Mouse (Mus musculus): ENCODE results near the gene Dis3. TPM values are rescaled to one million over a fixed set of nuclear protein-coding genes. Genes with fewer than 3 reads are reported as not detected.
"Not testable (repeated sequence)": the region's sequence is repeated elsewhere in the genome, so short reads cannot be mapped to it uniquely, and the experiment has no call there.

Gene Dis3
- polyA plus RNA-seq, 1 experiment from 2014 or later = 40.3 TPM

DNA sequence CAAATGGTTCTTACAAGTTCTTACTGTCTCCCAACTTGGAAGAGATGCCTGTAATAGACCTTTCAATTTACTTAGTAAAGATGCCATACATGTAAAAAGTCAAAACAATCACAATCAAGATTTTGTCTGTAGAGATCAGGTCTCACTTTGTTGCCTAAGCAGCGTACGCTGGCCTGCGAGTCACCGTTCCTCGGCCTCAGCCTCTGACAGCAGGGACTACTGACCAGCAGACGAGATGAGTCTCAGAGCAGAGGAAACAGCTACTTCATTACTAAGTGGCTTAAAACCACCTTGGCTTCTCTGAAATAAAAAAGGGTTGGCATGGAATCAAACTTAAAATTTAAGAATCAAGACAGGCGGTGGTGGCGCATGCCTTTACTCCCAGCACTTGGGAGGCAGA, 64.7 kb downstream of the Dis3 start:
- WGBS = 97% methylated on average over 8 of the region's 8 CpGs
- not testable (repeated sequence) for H3K4me1 ChIP-seq; H3K27ac ChIP-seq (replicated peaks); H3K27me3 ChIP-seq; H3K4me2 ChIP-seq (replicated peaks); H3K9ac ChIP-seq (replicated peaks); H3K9me3 ChIP-seq; ATAC-seq (ENCODE audit: low FRiP score, low read depth); H3K4me3 ChIP-seq
- H3K36me3 ChIP-seq = peaks cover 38% of the 10 kb centered on the region

DNA sequence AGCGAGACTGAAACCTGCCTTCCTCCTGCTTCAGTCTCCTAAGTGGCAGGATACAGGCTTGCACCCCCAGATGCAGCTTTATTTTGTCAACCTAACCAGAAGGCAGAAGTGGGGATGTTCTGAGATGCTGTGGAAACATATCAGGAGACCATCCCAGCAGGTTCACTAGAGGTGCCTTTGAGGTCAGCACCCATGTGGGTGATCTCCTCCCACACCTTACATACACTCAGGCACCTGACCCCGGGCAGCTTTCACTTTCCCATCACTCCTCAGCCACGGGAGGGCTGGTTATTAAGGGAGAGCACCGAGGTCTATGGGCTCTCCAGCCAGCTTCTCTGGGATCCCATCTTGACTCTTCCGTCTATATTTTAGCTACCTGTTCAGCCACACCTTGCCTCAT, 67.0 kb downstream of the Dis3 start:
- Histone ChIP-seq H3K9ac (replicated peaks) (no peak overlapping the region), H3K4me2 (replicated peaks) (no peak overlapping the region), H3K36me3 (peaks cover 24% of the 10 kb centered on the region), H3K4me3 (no peak overlapping the region), H3K27me3 (no peaks in the 10 kb centered on the region), H3K4me1 (no peaks in the 10 kb centered on the region), H3K9me3 (no peaks in the 10 kb centered on the region), H3K27ac (replicated peaks) (no peak overlapping the region)
- 83% methylated on average over 5 of the region's 5 CpGs for WGBS
- ATAC-seq (ENCODE audit: low FRiP score, low read depth) = no peak

DNA sequence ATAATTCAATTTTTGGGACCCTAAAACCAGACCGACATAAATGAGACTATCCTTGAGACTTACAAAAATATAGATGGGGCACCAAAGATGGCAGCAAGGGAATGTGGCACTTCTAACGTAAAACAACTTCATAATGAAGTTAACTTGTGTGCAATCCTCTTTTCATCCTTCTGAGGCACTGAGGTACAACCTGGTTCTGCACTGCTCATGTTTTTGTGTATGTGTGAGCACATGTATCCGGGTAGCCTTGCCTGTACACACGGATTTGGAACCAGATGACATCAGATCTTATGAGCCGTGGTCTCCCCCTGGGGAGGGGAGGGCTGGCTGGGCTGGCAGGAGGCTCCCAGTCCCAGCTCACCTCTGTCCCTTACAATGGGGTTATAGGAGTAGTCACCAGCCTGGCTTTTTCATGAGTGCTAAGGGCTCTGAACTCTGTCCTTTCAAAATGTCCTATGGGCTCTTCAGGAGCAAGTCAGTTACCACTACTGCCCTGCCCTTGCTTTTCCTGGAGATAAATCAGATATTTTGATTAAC, 68.2 kb downstream of the Dis3 start:
- WGBS = 84% methylated on average over 5 of the region's 5 CpGs
- Histone ChIP-seq H3K27ac (replicated peaks) (no peak overlapping the region), H3K9me3 (no peaks in the 10 kb centered on the region), H3K4me2 (replicated peaks) (no peak overlapping the region), H3K9ac (replicated peaks) (no peak overlapping the region), H3K36me3 (peaks cover 20% of the 10 kb centered on the region), H3K27me3 (no peaks in the 10 kb centered on the region), H3K4me1 (no peaks in the 10 kb centered on the region), H3K4me3 (no peak overlapping the region)
- peak; percentile 48; the same call in 1 of the 2 replicates for ATAC-seq (ENCODE audit: low FRiP score, low read depth)

DNA sequence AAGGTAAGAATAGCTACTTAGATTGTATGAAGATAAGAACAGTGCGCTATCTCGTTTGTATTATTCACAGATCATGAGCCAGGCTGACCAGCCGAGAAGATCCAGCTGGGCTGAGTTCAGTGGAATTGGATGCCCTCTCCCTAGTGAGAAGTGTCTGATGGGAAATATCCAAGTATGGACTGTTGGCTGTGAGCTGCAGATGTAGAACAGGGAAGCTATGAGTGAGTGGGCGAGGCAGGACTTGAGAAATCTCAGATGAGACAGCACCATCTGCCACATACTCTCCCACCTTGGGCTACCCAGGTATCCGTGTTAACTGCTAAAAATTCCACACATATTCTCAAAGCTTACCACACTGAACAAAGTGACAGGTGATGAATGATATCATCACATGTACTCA, 69.6 kb downstream of the Dis3 start:
- Histone ChIP-seq H3K4me1 (no peaks in the 10 kb centered on the region), H3K9ac (replicated peaks) (no peak overlapping the region), H3K4me3 (no peak overlapping the region), H3K36me3 (peaks cover 15% of the 10 kb centered on the region; the same call in 1 of the 2 replicates), H3K27me3 (no peaks in the 10 kb centered on the region), H3K4me2 (replicated peaks) (no peak overlapping the region), H3K9me3 (no peaks in the 10 kb centered on the region), H3K27ac (replicated peaks) (no peak overlapping the region)
- ATAC-seq (ENCODE audit: low FRiP score, low read depth) = no peak
- 77% methylated on average over 5 of the region's 5 CpGs for WGBS

Other genes starting within 250 kb of the Dis3 start
- 0.94 TPM in 1 of 2 replicates, not detected in the other for gene Rpl36a-ps1, start 105.5 kb downstream of the Dis3 start, polyA plus RNA-seq (2016; fragmentation: Nextera tagmentation; extraction: Ambion mirVana)
- 130 and 135 TPM in 2 replicates for gene Mzt1, start 53.6 kb downstream of the Dis3 start, polyA plus RNA-seq (2016; fragmentation: Nextera tagmentation; extraction: Ambion mirVana)
- gene Bora, start 53.5 kb downstream of the Dis3 start, polyA plus RNA-seq (2016; fragmentation: Nextera tagmentation; extraction: Ambion mirVana) = 65.4 and 65.9 TPM in 2 replicates
- 24.5 and 26.3 TPM in 2 replicates for gene Pibf1, start 346 bp downstream of the Dis3 start, polyA plus RNA-seq (2016; fragmentation: Nextera tagmentation; extraction: Ambion mirVana)
- gene Klf5, start 198.9 kb upstream of the Dis3 start, polyA plus RNA-seq (2016; fragmentation: Nextera tagmentation; extraction: Ambion mirVana) = 3.9 and 4.0 TPM in 2 replicates

All from midbrain, embryonic 12.5 days (tissue).